Mouse (Mus musculus) cerebellum, adult 18-20 months (tissue): ENCODE data around the gene Prom2.

Experiments
- DNase-seq, 2 experiments: peaks; one replicate each; pipeline ENCODE4 v3.0.0; 2021

Gene Prom2

DNA sequence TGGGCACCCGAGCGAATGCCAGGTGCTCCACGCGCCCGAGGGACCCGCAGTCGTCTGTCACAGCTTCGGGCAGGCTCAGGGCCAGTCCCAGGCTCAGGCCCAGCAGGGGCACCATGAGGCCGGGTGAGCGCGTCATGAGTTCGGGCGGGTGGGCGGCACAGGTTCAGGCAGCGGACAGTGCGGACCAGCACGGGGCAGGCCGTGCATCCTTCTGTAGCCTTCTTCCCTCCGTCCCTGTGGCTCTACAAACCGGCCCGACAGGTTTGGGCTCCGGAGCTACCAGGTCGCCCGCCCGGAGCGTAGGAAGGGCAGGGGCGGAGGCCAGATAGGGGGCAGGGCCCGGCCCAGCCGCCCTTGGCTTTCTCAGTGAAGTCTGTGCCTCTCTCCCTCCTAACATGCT lies at the start of gene Prom2:
Gene Prom2, minus strand, starts transcription at position 283 of the 400 bp plus-strand sequence.
- peak; percentile 45 to 63 for DNase-seq

DNA sequence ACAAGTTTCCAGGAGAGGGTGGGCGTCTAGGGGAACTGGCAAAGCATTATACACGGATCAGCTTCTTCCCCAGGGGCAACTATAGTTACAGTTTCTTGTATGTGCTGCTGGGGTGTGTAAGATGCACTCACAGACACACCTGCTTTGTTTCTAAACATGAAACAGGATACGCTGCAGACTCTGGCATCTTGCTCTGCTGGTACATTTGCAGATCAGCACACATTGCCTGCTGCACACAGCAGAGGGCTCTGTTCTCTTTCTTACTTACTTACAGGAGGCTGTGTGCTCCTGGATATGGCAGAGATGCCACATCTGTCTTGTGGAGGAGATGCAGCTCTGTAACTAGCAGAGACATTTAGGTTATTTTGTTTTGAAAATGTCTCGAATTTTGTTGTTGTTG lies 49.6 kb upstream of the Prom2 start:
- DNase-seq: no peak

GRCm38 (mm10) chr2:127590204-127590603 lies 48.9 kb upstream of the Prom2 start:
- no peak for DNase-seq

GRCm38 (mm10) chr2:127588897-127589296 lies 47.6 kb upstream of the Prom2 start:
- no peak for DNase-seq

DNA sequence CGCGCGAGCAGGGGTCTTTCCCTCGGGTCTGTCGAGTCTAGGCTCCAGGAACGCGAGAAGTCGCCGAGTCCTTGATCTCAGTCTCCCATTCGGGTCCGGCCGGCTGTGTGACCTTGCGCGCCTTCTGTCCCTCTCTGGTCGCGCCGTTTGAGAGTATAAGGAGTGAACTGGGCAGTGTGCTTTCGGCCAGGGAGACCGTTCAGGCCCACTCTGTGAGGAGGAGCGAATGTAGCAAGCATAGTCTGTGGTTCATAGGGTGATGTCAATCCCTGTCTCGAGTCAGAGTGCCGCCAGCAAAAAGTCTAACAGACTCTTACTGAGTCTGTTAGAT lies 46.2 kb upstream of the Prom2 start:
- no peak for DNase-seq

DNA sequence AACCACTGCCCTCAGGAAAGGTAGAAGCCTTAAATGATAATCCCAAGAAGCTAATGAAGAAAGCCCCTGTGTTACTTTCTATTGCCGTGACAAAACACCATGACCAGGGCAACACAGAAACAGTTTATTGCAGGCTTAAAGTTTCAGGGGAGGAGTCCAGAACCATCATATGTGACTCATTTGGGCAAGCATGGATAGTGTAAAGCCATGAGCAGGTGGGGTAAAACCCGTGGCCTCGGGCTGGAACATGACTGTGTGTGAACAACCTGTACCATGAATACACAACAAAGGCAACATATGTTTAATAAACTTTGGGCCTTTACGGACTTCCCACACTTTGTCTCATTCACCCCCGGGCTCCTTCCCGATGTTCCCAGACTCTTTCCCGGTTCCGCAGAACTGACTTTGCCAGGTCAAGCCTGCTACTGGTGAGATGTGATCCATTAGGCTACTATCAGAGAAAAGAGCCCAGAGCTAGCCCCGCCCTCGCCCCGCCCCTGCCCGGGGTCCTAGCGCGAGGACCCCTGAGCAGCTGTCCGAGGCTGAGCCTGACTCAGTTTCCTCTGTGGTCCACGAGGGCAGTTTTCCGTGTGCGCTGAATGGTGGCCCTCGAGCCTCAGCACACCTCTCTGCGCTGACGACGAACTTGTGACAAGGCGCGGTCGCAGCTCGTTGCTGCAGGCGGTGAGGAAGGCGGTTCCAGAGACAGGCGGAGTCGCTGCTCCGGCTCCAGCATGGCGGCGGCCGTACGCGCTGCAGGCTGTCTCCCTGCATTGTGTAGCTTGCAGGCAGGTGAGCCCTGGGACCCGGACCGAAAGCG lies 45.6 kb upstream of the Prom2 start, which contains the start of the genes Zfp661 and Mrps5:
Gene Zfp661, minus strand, starts transcription at position 401 of the 820 bp plus-strand sequence.
Gene Mrps5, plus strand, starts transcription at position 529 of the 820 bp plus-strand sequence.
- peak; percentile 81 to 86 for DNase-seq

GRCm38 (mm10) chr2:127584436-127584858 lies 43.2 kb upstream of the Prom2 start:
- DNase-seq: peak; percentile 96 to 97

DNA sequence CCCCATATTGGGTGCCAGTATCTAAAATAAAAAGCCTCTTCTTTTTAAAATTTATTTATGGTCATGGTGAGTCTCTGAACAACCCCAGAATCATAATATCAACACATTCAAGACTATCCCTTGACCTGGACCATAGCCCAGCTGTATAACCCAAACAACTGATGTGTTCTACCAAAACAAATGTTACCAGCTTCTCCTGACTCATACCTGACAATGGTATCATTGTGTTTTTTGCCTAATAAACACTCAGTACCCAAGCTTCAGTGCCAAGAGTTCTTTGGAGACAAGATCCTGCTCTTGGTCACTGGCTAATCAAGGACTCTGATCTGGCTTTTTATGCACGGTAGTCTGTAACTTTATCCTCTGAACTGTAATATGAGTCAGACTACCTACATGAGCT lies 32.1 kb upstream of the Prom2 start:
- no peak for DNase-seq

GRCm38 (mm10) chr2:127559070-127559966 lies 18.1 kb upstream of the Prom2 start:
- DNase-seq: peak; percentile 88

DNA sequence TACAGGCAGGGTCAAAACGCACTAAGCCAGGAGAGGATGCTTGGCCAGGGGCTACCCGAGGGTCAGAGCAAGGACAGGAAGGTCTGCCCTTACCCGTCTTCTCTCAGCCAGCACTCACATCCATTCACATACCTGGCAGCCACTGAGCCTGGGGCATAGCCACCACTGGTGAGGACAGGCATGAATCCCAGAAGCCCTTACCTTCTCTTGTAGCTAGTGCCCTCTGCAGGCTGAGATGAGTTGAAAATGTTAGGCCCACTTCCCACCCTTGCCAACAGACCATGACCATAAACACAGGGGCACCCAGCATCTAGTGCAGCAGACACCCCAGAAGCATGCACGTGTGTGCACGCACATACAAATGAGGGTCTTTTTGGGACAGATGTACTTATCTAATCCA lies 9.8 kb upstream of the Prom2 start:
- DNase-seq: peak; percentile 83 to 89

DNA sequence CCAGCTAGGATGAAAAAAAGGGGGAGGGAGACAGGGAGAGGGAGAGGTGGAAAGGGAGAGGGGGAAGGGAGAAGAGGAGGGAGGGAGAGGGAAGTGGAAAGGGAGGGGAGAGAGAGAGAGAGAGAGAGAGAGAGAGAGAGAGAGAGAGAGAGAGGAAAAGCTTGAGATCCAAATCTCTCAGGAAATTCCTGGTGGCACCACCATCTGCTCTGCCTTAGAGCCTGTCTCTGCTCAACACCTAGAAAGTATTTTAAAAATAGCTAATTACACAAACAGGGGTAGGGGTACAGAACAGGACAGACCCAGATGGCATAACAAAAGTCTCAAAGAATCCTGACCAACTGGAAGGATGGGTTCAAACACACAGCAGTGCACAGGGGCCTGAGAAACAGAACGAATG lies 9.2 kb upstream of the Prom2 start:
- peak in 1 of 2 experiments; percentile 50 for DNase-seq

DNA sequence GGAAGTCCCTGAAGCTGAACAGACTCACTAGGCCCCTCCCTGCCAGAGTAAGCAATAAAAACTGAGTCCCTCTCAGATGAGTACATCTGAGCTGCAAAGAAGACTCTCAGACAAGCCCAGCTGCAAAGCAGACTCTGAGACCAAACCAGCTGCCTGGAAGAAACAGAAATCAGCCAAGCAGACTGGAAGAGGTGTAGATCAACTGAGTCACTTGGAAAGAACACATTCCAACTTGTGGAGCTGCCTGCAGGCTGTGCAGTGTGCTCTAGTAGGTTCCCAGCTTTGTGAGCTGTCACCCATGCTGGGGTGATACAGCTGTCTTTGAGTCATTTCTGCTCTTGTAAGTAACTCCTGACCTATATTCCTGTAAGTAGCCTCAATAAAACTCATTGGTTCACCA lies 8.4 kb upstream of the Prom2 start:
- no peak for DNase-seq

- no peak for DNase-seq
These were observed 7.2 kb upstream of the Prom2 start for GRCm38 (mm10) chr2:127548342-127549074.

GRCm38 (mm10) chr2:127541697-127542096 lies 430 bp upstream of the Prom2 start:
- peak in 1 of 2 experiments; percentile 54 for DNase-seq

- peak; percentile 66 to 75 for DNase-seq
These were observed 1.8 kb downstream of the Prom2 start for GRCm38 (mm10) chr2:127539494-127539893.

DNA sequence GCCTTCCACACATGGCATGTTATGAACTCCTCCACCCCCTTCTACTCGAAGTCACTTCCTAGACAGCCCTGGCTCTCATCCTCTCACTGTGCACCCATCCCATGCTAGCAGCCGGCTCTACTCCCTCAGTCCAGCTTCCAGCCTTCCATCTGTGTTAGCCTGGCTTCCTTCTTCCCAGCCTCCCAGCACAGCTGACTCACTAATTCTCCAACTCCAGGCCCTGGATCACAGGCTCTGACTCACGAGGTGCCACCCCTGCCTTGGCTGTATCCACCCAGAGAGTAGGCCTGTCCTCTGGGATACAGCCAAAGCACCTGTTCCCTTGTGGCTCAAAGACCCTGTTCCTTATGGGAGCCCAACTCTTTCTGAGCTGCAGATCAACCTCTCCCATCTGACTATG lies 3.7 kb downstream of the Prom2 start:
- DNase-seq: no peak

DNA sequence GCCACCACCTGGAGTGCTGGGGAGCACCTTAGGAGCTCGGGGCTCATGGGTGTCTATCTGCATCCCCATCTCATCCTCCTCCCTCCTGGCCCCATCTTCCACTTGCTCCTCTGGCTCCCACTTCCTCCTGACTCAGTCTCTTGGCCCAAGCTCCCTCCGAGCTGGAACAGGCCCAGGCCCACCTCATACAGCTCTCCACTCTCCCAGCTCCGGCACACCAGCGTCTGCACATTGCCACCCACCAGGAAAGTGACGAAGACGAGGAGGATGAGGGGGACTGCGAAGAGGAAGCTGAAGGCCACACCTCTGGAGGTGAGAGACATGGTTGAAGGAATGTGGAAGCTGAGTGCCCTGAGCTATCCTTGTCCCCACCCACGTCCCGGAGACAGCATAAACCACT lies 5.9 kb downstream of the Prom2 start:
- DNase-seq: no peak

DNA sequence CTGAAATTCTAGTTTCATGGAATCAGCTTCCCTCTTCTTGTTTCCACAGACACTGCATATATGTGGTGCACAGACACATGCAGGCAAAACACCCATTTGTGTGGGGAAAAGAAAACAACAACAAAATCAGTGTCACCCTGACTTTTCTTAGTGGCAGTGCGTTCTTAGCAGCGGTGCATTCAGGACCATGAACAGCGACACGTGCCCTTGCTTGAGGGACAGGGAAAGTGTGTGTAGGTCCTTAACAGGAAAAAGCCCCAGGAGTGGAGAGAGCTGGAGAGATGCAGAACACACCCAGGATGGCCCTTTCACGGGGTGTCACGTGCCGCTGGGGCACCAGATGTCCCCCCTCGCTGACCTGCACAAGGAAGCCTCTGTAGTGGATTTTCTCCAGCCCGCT lies 8.9 kb downstream of the Prom2 start:
- no peak for DNase-seq

- DNase-seq: no peak
These were observed 9.7 kb downstream of the Prom2 start for GRCm38 (mm10) chr2:127531592-127531991.

- no peak for DNase-seq
These were observed 10.8 kb downstream of the Prom2 start for GRCm38 (mm10) chr2:127530418-127530817.

DNA sequence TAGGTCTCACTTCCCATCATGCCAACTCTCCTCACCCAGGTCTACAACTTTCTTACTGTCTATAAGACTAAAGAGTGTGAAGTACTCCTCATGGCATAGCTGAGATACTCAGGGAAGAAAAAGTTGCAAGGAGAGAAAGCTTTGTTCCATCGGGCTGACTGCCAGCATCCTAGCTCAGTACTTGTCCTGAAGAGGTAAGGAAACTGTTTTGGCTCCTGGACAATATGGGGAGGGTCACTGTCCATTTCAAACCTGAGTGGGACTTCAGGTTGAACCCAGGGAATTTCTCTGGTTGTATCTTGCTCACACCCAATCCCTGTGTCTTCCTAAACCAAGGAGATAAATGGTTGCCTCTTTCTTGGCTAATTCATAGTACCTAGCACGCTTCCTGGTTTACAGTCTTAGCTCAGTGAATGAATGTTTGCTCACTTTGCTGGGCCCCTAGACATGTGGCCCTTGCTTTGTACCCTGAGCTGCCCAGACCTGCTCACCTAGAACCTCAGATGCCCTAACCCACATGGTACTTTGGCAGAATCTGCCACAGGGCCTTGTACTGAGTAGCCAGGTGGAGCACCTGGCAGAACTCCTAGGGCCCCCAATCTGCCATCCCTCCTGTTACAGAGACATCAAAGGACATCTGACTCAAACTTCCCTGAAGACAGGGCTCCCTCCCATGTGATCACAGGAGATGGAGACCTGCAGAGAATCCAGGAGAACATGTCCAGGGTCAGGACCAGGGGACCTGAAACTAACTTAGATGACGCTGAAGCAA lies 16.1 kb downstream of the Prom2 start:
- DNase-seq: peak; percentile 78 to 81
